Mouse (Mus musculus) MEL (cell line): Measurements from ENCODE around the gene Gns. TPM values are rescaled to one million over a fixed set of nuclear protein-coding genes. Genes with fewer than 3 reads are reported as not detected.

Experiments
- DNase-seq: peaks from one replicate; pipeline ENCODE4 v3.0.0; 2011; ENCODE audit warnings: low read depth, low spot score
- H3K27ac ChIP-seq: 2 replicates; pipeline ENCODE4 v1.5.1; 2012; ENCODE audit warnings: low read depth, mild to moderate bottlenecking, control low read depth, low read length, moderate library complexity; ENCODE audit not compliant: control insufficient read depth
- H3K27me3 ChIP-seq, 2 experiments: fragments of 150-350 bp in 1 of 2; sonication (generic) in 1 of 2; 2 replicates each; pipeline ENCODE4 v1.6.1; 2012; ENCODE audit warnings: low read length in 2 of 2, mild to moderate bottlenecking in 2 of 2, improper control_type of control experiment in 1 of 2, moderate library complexity in 1 of 2; ENCODE audit not compliant: insufficient read depth in 2 of 2, control insufficient read depth in 1 of 2
- H3K36me3 ChIP-seq, 2 experiments: 2 replicates each; pipeline ENCODE4 v1.6.1; 2012 to 2014; ENCODE audit warnings: low read length in 2 of 2, improper control_type of control experiment in 1 of 2, inconsistent platforms in 1 of 2, mild to moderate bottlenecking in 1 of 2; ENCODE audit not compliant: insufficient read depth in 2 of 2, control insufficient read depth in 1 of 2
- H3K4me1 ChIP-seq, 2 experiments: fragments of 150-350 bp in 1 of 2; sonication (generic) in 1 of 2; 2 replicates each; pipeline ENCODE4 v1.6.1; 2012; ENCODE audit warnings: low read length in 2 of 2, improper control_type of control experiment in 1 of 2, mild to moderate bottlenecking in 1 of 2; ENCODE audit not compliant: insufficient read depth in 2 of 2, control insufficient read depth in 1 of 2
- H3K4me3 ChIP-seq, 2 experiments: fragments of 150-350 bp in 1 of 2; sonication (generic) in 1 of 2; 2 replicates each; pipeline ENCODE4 v1.5.1; 2012; ENCODE audit warnings: low read depth in 2 of 2, low read length in 2 of 2, mild to moderate bottlenecking in 2 of 2, moderate library complexity in 2 of 2, control low read depth in 1 of 2, improper control_type of control experiment in 1 of 2; ENCODE audit not compliant: control insufficient read depth in 1 of 2, insufficient read depth in 1 of 2
- H3K79me2 ChIP-seq: 2 replicates; pipeline ENCODE4 v1.6.1; 2012; ENCODE audit warnings: mild to moderate bottlenecking, low read length, moderate library complexity; ENCODE audit not compliant: control insufficient read depth, poor library complexity, insufficient read depth
- H3K9ac ChIP-seq: 2 replicates; pipeline ENCODE4 v1.6.1; 2012; ENCODE audit warnings: low read depth, mild to moderate bottlenecking, control low read depth, low read length, moderate library complexity; ENCODE audit not compliant: control insufficient read depth, poor library complexity, severe bottlenecking
- H3K9me3 ChIP-seq: fragments of 150-350 bp; sonication (generic); replicated peaks from 2 replicates; pipeline ENCODE4 v1.6.1; 2012; ENCODE audit warnings: mild to moderate bottlenecking, low read length, improper control_type of control experiment, moderate library complexity; ENCODE audit not compliant: insufficient read depth
- BHLHE40 ChIP-seq: IDR thresholded peaks from 2 replicates; pipeline ENCODE4 v1.6.1; 2012; ENCODE audit warnings: low read depth, mild to moderate bottlenecking, inconsistent platforms, low read length, improper control_type of control experiment, borderline replicate concordance
- CHD2 ChIP-seq: IDR thresholded peaks from 2 replicates; pipeline ENCODE4 v1.6.1; 2011; ENCODE audit warnings: low read length, improper control_type of control experiment
- CTCF ChIP-seq, 3 experiments: IDR thresholded peaks in 2 of 3; conservative IDR thresholded peaks in 1 of 3; 2 replicates each; pipeline ENCODE4 v1.5.1; 2011 to 2012; ENCODE audit warnings: low read length in 3 of 3, low read depth in 2 of 3, mild to moderate bottlenecking in 2 of 3, improper control_type of control experiment in 1 of 3, inconsistent platforms in 1 of 3, mixed read lengths in 1 of 3, moderate library complexity in 1 of 3; ENCODE audit not compliant: control insufficient read depth in 1 of 3, insufficient read depth in 1 of 3, poor library complexity in 1 of 3, severe bottlenecking in 1 of 3
- E2F4 ChIP-seq: IDR thresholded peaks from 2 replicates; pipeline ENCODE4 v1.6.1; 2011; ENCODE audit warnings: low read depth, low read length, improper control_type of control experiment, borderline replicate concordance
- EP300 ChIP-seq, 2 experiments: IDR thresholded peaks; 2 replicates each; pipeline ENCODE4 v1.6.1; 2011; ENCODE audit warnings: improper control_type of control experiment in 2 of 2, low read length in 2 of 2, low read depth in 1 of 2, mild to moderate bottlenecking in 1 of 2
- ETS1 ChIP-seq: IDR thresholded peaks from 2 replicates; pipeline ENCODE4 v1.6.1; 2012; ENCODE audit warnings: low read depth, mild to moderate bottlenecking, inconsistent platforms, low read length, improper control_type of control experiment, moderate library complexity
- GABPA ChIP-seq: IDR thresholded peaks from 2 replicates; pipeline ENCODE4 v1.6.1; 2012; ENCODE audit warnings: low read depth, mild to moderate bottlenecking, inconsistent platforms, low read length, improper control_type of control experiment, moderate library complexity
- HCFC1 ChIP-seq: IDR thresholded peaks from 2 replicates; pipeline ENCODE4 v1.6.1; 2012; ENCODE audit warnings: low read depth, mild to moderate bottlenecking, inconsistent platforms, low read length, improper control_type of control experiment, moderate library complexity
- JUND ChIP-seq: IDR thresholded peaks from 2 replicates; pipeline ENCODE4 v1.6.1; 2011; ENCODE audit warnings: low read depth, mild to moderate bottlenecking, improper control_type of control experiment, low read length
- KAT2A ChIP-seq: conservative IDR thresholded peaks from 2 replicates; pipeline ENCODE4 v1.6.1; 2012; ENCODE audit warnings: low read depth, low read length, improper control_type of control experiment, inconsistent platforms
- MAFK ChIP-seq: IDR thresholded peaks from 2 replicates; pipeline ENCODE4 v1.6.1; 2011; ENCODE audit warnings: low read depth, mild to moderate bottlenecking, low read length, improper control_type of control experiment, borderline replicate concordance
- MAZ ChIP-seq: IDR thresholded peaks from 2 replicates; pipeline ENCODE4 v1.6.1; 2012; ENCODE audit warnings: low read depth, mild to moderate bottlenecking, inconsistent platforms, low read length, improper control_type of control experiment
- MEF2A ChIP-seq: IDR thresholded peaks from 2 replicates; pipeline ENCODE4 v1.6.1; 2014; ENCODE audit warnings: low read depth, mild to moderate bottlenecking, inconsistent platforms, low read length, improper control_type of control experiment; ENCODE audit not compliant: poor library complexity, insufficient replicate concordance, severe bottlenecking; ENCODE audit errors: extremely low read depth
- MXI1 ChIP-seq: IDR thresholded peaks from 2 replicates; pipeline ENCODE4 v1.6.1; 2011; ENCODE audit warnings: mild to moderate bottlenecking, low read depth, low read length, improper control_type of control experiment
- MYB ChIP-seq: IDR thresholded peaks from 2 replicates; pipeline ENCODE4 v1.6.1; 2011; ENCODE audit warnings: mild to moderate bottlenecking, low read depth, low read length, improper control_type of control experiment
- MYC ChIP-seq: IDR thresholded peaks from 2 replicates; pipeline ENCODE4 v1.6.1; 2011; ENCODE audit warnings: low read depth, mild to moderate bottlenecking, low read length, improper control_type of control experiment, moderate library complexity
- POLR2A ChIP-seq, 2 experiments: IDR thresholded peaks; 2 replicates each; pipeline ENCODE4 v1.6.1; 2011 to 2012; ENCODE audit warnings: low read length in 2 of 2, mild to moderate bottlenecking in 2 of 2, control low read depth in 1 of 2, improper control_type of control experiment in 1 of 2, low read depth in 1 of 2, moderate library complexity in 1 of 2; ENCODE audit not compliant: control insufficient read depth in 1 of 2, insufficient read depth in 1 of 2, poor library complexity in 1 of 2
- RAD21 ChIP-seq: IDR thresholded peaks from 2 replicates; pipeline ENCODE4 v1.6.1; 2011; ENCODE audit warnings: mild to moderate bottlenecking, low read depth, low read length, improper control_type of control experiment
- RCOR1 ChIP-seq: IDR thresholded peaks from 2 replicates; pipeline ENCODE4 v1.6.1; 2012; ENCODE audit warnings: low read depth, mild to moderate bottlenecking, inconsistent platforms, low read length, improper control_type of control experiment
- TAL1 ChIP-seq: IDR thresholded peaks from 2 replicates; pipeline ENCODE4 v1.6.1; 2012; ENCODE audit warnings: mild to moderate bottlenecking, inconsistent platforms, low read length, moderate library complexity, mixed read lengths
- TCF12 ChIP-seq: IDR thresholded peaks from 2 replicates; pipeline ENCODE4 v1.6.1; 2014; ENCODE audit warnings: low read depth, mild to moderate bottlenecking, inconsistent platforms, low read length, improper control_type of control experiment, moderate library complexity
- ZMIZ1 ChIP-seq: IDR thresholded peaks from 2 replicates; pipeline ENCODE4 v1.6.1; 2012; ENCODE audit warnings: low read depth, mild to moderate bottlenecking, inconsistent platforms, low read length, improper control_type of control experiment, moderate library complexity
- polyA plus RNA-seq, 2 experiments: library from polyadenylated mRNA; stranded (reverse) in 1 of 2; unstranded in 1 of 2; fragments of >175 nt in 1 of 2; fragments of >200 nt in 1 of 2; gene quantifications; 2 replicates each; pipeline versions ENCODE4 v1.2.1 to v1.2.4; 2012; ENCODE audit warnings: low replicate concordance in 2 of 2, low read depth in 1 of 2; ENCODE audit not compliant: insufficient read length in 2 of 2, insufficient read depth in 1 of 2, missing spikeins in 1 of 2
- total RNA-seq: library from RNA; depleted of rRNA; stranded (reverse); fragments of 300-350 nt; gene quantifications from 2 replicates; pipeline ENCODE4 v1.2.3, GENCODE M21; 2012

Gns gene
- total and polyA plus RNA-seq, 3 experiments, result 33.1 to 33.6 TPM; not detected in 1

GRCm38 (mm10) chr10:121349244-121349643 is 15.6 kb upstream of the Gns start:
- no peaks in the 10 kb centered on the region for H3K9me3 ChIP-seq
- H3K4me3 ChIP-seq, result no peak overlapping the region
- H3K4me1 ChIP-seq, result no peaks in the 10 kb centered on the region
- DNase-seq, result no peak
- no peaks in the 10 kb centered on the region for H3K79me2 ChIP-seq
- no peak overlapping the region for H3K27ac ChIP-seq
- TF ChIP-seq RAD21 (no peak), CTCF (IDR thresholded peaks at IDR 0.05 in 2 of 3, conservative IDR thresholded peaks at IDR 0.05 in 1 of 3; ENCODE audit: control insufficient read depth in 1 of 3, insufficient read depth in 1 of 3, low read depth in 2 of 3, low read length in 3 of 3, poor library complexity in 1 of 3, severe bottlenecking in 1 of 3) (no peak), MAZ (no peak), GABPA (no peak), MEF2A (no peak), POLR2A (IDR thresholded peaks at IDR 0.05; ENCODE audit: control insufficient read depth in 1 of 2, insufficient read depth in 1 of 2, low read depth in 1 of 2, low read length in 2 of 2, poor library complexity in 1 of 2) (no peak), RCOR1 (no peak)
- TF ChIP-seq, all 39 proteins: peak for 0
- peaks cover 0 to 4% of the 10 kb centered on the region in 2 experiments; a peak in 1 of 4 replicates for H3K27me3 ChIP-seq
- H3K9ac ChIP-seq, result no peak overlapping the region
- no peaks in the 10 kb centered on the region for H3K36me3 ChIP-seq

GRCm38 (mm10) chr10:121350357-121351065 is 14.4 kb upstream of the Gns start:
- TF ChIP-seq E2F4 (no peak), MXI1 (no peak), BHLHE40 (no peak), MAFK (no peak), CHD2 (no peak), MYC (no peak), ZMIZ1 (no peak), GABPA (no peak), TCF12 (no peak), KAT2A (no peak), POLR2A (IDR thresholded peaks at IDR 0.05; ENCODE audit: control insufficient read depth in 1 of 2, insufficient read depth in 1 of 2, low read depth in 1 of 2, low read length in 2 of 2, poor library complexity in 1 of 2) (no peak), HCFC1 (no peak), TAL1 (no peak), ETS1 (no peak), MYB (no peak), EP300 (IDR thresholded peaks at IDR 0.05; ENCODE audit: low read depth in 1 of 2, low read length in 2 of 2) (no peak), JUND (no peak)
- Histone ChIP-seq H3K36me3 (no peaks in the 10 kb centered on the region), H3K9ac (peak overlapping the region; percentile 52; the same call in 1 of the 2 replicates), H3K4me1 (no peaks in the 10 kb centered on the region), H3K9me3 (no peaks in the 10 kb centered on the region), H3K27me3 (peaks cover 0 to 4% of the 10 kb centered on the region in 2 experiments; a peak in 1 of 4 replicates), H3K79me2 (no peaks in the 10 kb centered on the region), H3K4me3 (peak overlapping the region; percentile 43 to 57; a peak in 3 of 4 replicates), H3K27ac (no peak overlapping the region)
- DNase-seq, result no peak
